Mouse (Mus musculus): ENCODE results near the gene Wnt9a. TPM values are rescaled to one million over a fixed set of nuclear protein-coding genes. Genes with fewer than 3 reads are reported as not detected.

Wnt9a gene
- polyA plus RNA-seq, 1 experiment from 2014 or later: 2.5 TPM

GRCm38 (mm10) chr11:59379547-59379946 is 72.8 kb downstream of the Wnt9a start:
- ATAC-seq (replicated peaks; ENCODE audit: low FRiP score, low TSS enrichment, low read depth) (no peak), DNase-seq (ENCODE audit: low spot score) (no peak)
- Histone ChIP-seq H3K9ac (ENCODE audit: low read length) (no peak overlapping the region), H3K27me3 (replicated peaks; ENCODE audit: control insufficient read depth, insufficient read depth, low read length) (no peaks in the 10 kb centered on the region), H3K4me3 (ENCODE audit: low read depth, low read length) (no peak overlapping the region), H3K27ac (ENCODE audit: low read depth) (no peak overlapping the region), H3K4me2 (ENCODE audit: low read length) (no peak overlapping the region), H3K36me3 (ENCODE audit: control insufficient read depth, insufficient read depth, low read length) (no peaks in the 10 kb centered on the region), H3K9me3 (ENCODE audit: control insufficient read depth, low read length) (no peaks in the 10 kb centered on the region), H3K4me1 (replicated peaks; ENCODE audit: control insufficient read depth, insufficient read depth, low read length) (peaks cover 3% of the 10 kb centered on the region)

Small RNAs within 50 kb of the gene (microRNA-seq; reads per million reads assigned to microRNA genes)
- gene Gm24756: not detected

Other genes starting within 250 kb of the Wnt9a start
- gene Obscn, start 170.5 kb upstream of the Wnt9a start, polyA plus RNA-seq (2014; fragmentation: Nextera tagmentation; extraction: Ambion mirVana): 2.0 and 2.2 TPM in 2 replicates
- gene Iba57, start 143.2 kb upstream of the Wnt9a start, polyA plus RNA-seq (2014; fragmentation: Nextera tagmentation; extraction: Ambion mirVana): 2.4 and 3.1 TPM in 2 replicates
- gene Gjc2, start 123.7 kb upstream of the Wnt9a start, polyA plus RNA-seq (2014; fragmentation: Nextera tagmentation; extraction: Ambion mirVana): 0.42 and 0.55 TPM in 2 replicates
- 142 and 143 TPM in 2 replicates for gene Guk1, start 114.7 kb upstream of the Wnt9a start, polyA plus RNA-seq (2014; fragmentation: Nextera tagmentation; extraction: Ambion mirVana)
- gene Mrpl55, start 104.4 kb upstream of the Wnt9a start, polyA plus RNA-seq (2014; fragmentation: Nextera tagmentation; extraction: Ambion mirVana): 107 and 117 TPM in 2 replicates
- gene 2310033P09Rik, start 98.6 kb upstream of the Wnt9a start, polyA plus RNA-seq (2014; fragmentation: Nextera tagmentation; extraction: Ambion mirVana): 29.9 and 33.5 TPM in 2 replicates
- 618 and 641 TPM in 2 replicates for gene Arf1, start 78.7 kb upstream of the Wnt9a start, polyA plus RNA-seq (2014; fragmentation: Nextera tagmentation; extraction: Ambion mirVana)
- gene Wnt3a, start 16.2 kb upstream of the Wnt9a start, polyA plus RNA-seq (2014; fragmentation: Nextera tagmentation; extraction: Ambion mirVana): not detected in 2 replicates
- gene Prss38, start 68.7 kb downstream of the Wnt9a start, polyA plus RNA-seq (2014; fragmentation: Nextera tagmentation; extraction: Ambion mirVana): not detected in 2 replicates
- 11.1 and 12.4 TPM in 2 replicates for gene Jmjd4, start 143.1 kb downstream of the Wnt9a start, polyA plus RNA-seq (2014; fragmentation: Nextera tagmentation; extraction: Ambion mirVana)
- 96.7 and 100 TPM in 2 replicates for gene Snap47, start 144.3 kb downstream of the Wnt9a start, polyA plus RNA-seq (2014; fragmentation: Nextera tagmentation; extraction: Ambion mirVana)
- gene Zfp867, start 165.5 kb downstream of the Wnt9a start, polyA plus RNA-seq (2014; fragmentation: Nextera tagmentation; extraction: Ambion mirVana): 7.4 and 7.6 TPM in 2 replicates
- 21.0 and 21.9 TPM in 2 replicates for gene Zkscan17, start 219.8 kb downstream of the Wnt9a start, polyA plus RNA-seq (2014; fragmentation: Nextera tagmentation; extraction: Ambion mirVana)
- 0.12 and 0.32 TPM in 2 replicates for gene Nlrp3, start 234.6 kb downstream of the Wnt9a start, polyA plus RNA-seq (2014; fragmentation: Nextera tagmentation; extraction: Ambion mirVana)

Data from intestine, embryonic 14.5 days (tissue).